Mouse (Mus musculus) limb, embryonic 11.5 days (tissue): ENCODE measurements around the gene Gbgt1. TPM values are rescaled to one million over a fixed set of nuclear protein-coding genes. Genes with fewer than 3 reads are reported as not detected.

Experiments
- ATAC-seq: fragments of 200-750 bp; cut with Nextera tagmentation; 2 replicates; pipeline ENCODE4 v1.8.0; 2017; ENCODE audit warnings: low read depth; ENCODE audit not compliant: insufficient number of reproducible peaks, low FRiP score, low TSS enrichment
- DNase-seq: peaks from one replicate; pipeline ENCODE4 v3.0.0-alpha.2; 2015; ENCODE audit warnings: low spot score
- H3K27ac ChIP-seq: fragments of 300-500 bp; sonication (generic); replicated peaks from 2 replicates; pipeline ENCODE4 v1.5.1; 2014; ENCODE audit warnings: low read depth, mild to moderate bottlenecking, low read length
- H3K27me3 ChIP-seq: fragments of 300-500 bp; sonication (generic); 2 replicates; pipeline ENCODE4 v1.6.1; 2014; ENCODE audit warnings: mild to moderate bottlenecking, low read length, mixed read lengths; ENCODE audit not compliant: control insufficient read depth, insufficient read depth
- H3K36me3 ChIP-seq: fragments of 300-500 bp; sonication (generic); 2 replicates; pipeline ENCODE4 v1.6.1; 2014; ENCODE audit warnings: mild to moderate bottlenecking, low read length, moderate library complexity, mixed read lengths; ENCODE audit not compliant: control insufficient read depth, insufficient read depth
- H3K4me1 ChIP-seq: fragments of 300-500 bp; sonication (generic); 2 replicates; pipeline ENCODE4 v1.6.1; 2014; ENCODE audit warnings: low read length, mixed read lengths; ENCODE audit not compliant: control insufficient read depth, insufficient read depth
- H3K4me2 ChIP-seq: fragments of 300-500 bp; sonication (generic); 2 replicates; pipeline ENCODE4 v1.6.1; 2014; ENCODE audit warnings: low read depth, mild to moderate bottlenecking, moderate library complexity; ENCODE audit not compliant: severe bottlenecking
- H3K4me3 ChIP-seq: fragments of 300-500 bp; sonication (generic); 2 replicates; pipeline ENCODE4 v1.5.1; 2014; ENCODE audit warnings: low read depth, low read length
- H3K9ac ChIP-seq: fragments of 300-500 bp; sonication (generic); 2 replicates; pipeline ENCODE4 v1.6.1; 2014; ENCODE audit warnings: mild to moderate bottlenecking, low read length
- H3K9me3 ChIP-seq: fragments of 300-500 bp; sonication (generic); 2 replicates; pipeline ENCODE4 v1.6.1; 2016; ENCODE audit warnings: low read length; ENCODE audit not compliant: control insufficient read depth
- WGBS: fragments of 180-500 bp; shearing (Covaris S2); extraction: QIAGEN DNeasy Blood & Tissue Kit; methylation state at CpG from one replicate; pipeline ENCODE4 v1.1.7; 2014; 5-methylcytosine and 5-hydroxymethylcytosine counted together
- polyA plus RNA-seq: library from polyadenylated mRNA; unstranded; fragments of >200 nt; fragmentation: Nextera tagmentation; extraction: Ambion mirVana; gene quantifications from 2 replicates; pipeline ENCODE4 v1.2.1, GENCODE M21; 2014

The Gbgt1 gene
- polyA plus RNA-seq, 1 experiment from 2014 or later, result not detected

GRCm38 (mm10) chr2:28521571-28522151 is 25.0 kb downstream of the Gbgt1 start:
- DNase-seq (no peak), ATAC-seq (no peak)
- no peaks in the 10 kb centered on the region for H3K36me3 ChIP-seq
- no peaks in the 10 kb centered on the region for H3K27me3 ChIP-seq
- WGBS, result 82% methylated on average over 6 of the region's 6 CpGs
- no peak overlapping the region for H3K4me3 ChIP-seq
- no peak overlapping the region for H3K9ac ChIP-seq
- no peaks in the 10 kb centered on the region for H3K9me3 ChIP-seq
- no peak overlapping the region for H3K27ac ChIP-seq
- H3K4me1 ChIP-seq, result peaks cover 30% of the 10 kb centered on the region
- H3K4me2 ChIP-seq, result no peak overlapping the region

- Histone ChIP-seq H3K4me1 (peaks cover 31% of the 10 kb centered on the region), H3K27me3 (no peaks in the 10 kb centered on the region), H3K27ac (no peak overlapping the region), H3K4me2 (no peak overlapping the region), H3K9ac (no peak overlapping the region), H3K9me3 (no peaks in the 10 kb centered on the region), H3K4me3 (no peak overlapping the region), H3K36me3 (no peaks in the 10 kb centered on the region)
- DNase-seq (no peak), ATAC-seq (no peak)
- WGBS, result 78% methylated on average over 4 of the region's 4 CpGs
Observed at GRCm38 (mm10) chr2:28522166-28522565, 25.5 kb downstream of the Gbgt1 start.

GRCm38 (mm10) chr2:28523643-28524117 is 27.0 kb downstream of the Gbgt1 start:
- H3K9ac ChIP-seq, result no peak overlapping the region
- H3K27ac ChIP-seq, result no peak overlapping the region
- no peak overlapping the region for H3K4me2 ChIP-seq
- H3K36me3 ChIP-seq, result no peaks in the 10 kb centered on the region
- ATAC-seq (no peak), DNase-seq (no peak)
- H3K4me1 ChIP-seq, result peaks cover 27% of the 10 kb centered on the region
- no peaks in the 10 kb centered on the region for H3K9me3 ChIP-seq
- WGBS, result 15% methylated on average over 5 of the region's 5 CpGs
- H3K4me3 ChIP-seq, result no peak overlapping the region
- H3K27me3 ChIP-seq, result no peaks in the 10 kb centered on the region

- no peaks in the 10 kb centered on the region for H3K27me3 ChIP-seq
- H3K4me2 ChIP-seq, result no peak overlapping the region
- 80% methylated on average over 10 of the region's 10 CpGs for WGBS
- H3K9ac ChIP-seq, result no peak overlapping the region
- H3K9me3 ChIP-seq, result no peaks in the 10 kb centered on the region
- no peaks in the 10 kb centered on the region for H3K36me3 ChIP-seq
- no peak overlapping the region for H3K27ac ChIP-seq
- peaks cover 27% of the 10 kb centered on the region for H3K4me1 ChIP-seq
- no peak overlapping the region for H3K4me3 ChIP-seq
- DNase-seq (no peak), ATAC-seq (no peak)
Observed at GRCm38 (mm10) chr2:28524406-28524805, 27.7 kb downstream of the Gbgt1 start.

GRCm38 (mm10) chr2:28525219-28525942 is 28.7 kb downstream of the Gbgt1 start:
- no peaks in the 10 kb centered on the region for H3K36me3 ChIP-seq
- no peak overlapping the region for H3K4me3 ChIP-seq
- ATAC-seq, result peak; percentile 49; the same call in 1 of the 2 replicates
- H3K9ac ChIP-seq, result peak overlapping the region; percentile 14; the same call in 1 of the 2 replicates
- peaks cover 31% of the 10 kb centered on the region for H3K4me1 ChIP-seq
- DNase-seq, result peak; percentile 52
- no peaks in the 10 kb centered on the region for H3K27me3 ChIP-seq
- H3K27ac ChIP-seq, result peak overlapping the region; percentile 60; the same call in 1 of the 2 replicates
- H3K4me2 ChIP-seq, result no peak overlapping the region
- no peaks in the 10 kb centered on the region for H3K9me3 ChIP-seq
- 15% methylated on average over 11 of the region's 11 CpGs for WGBS

GRCm38 (mm10) chr2:28525943-28526876 is 29.5 kb downstream of the Gbgt1 start:
- Histone ChIP-seq H3K9ac (no peak overlapping the region; the same call in 1 of the 2 replicates), H3K4me2 (no peak overlapping the region), H3K9me3 (no peaks in the 10 kb centered on the region), H3K4me1 (peaks cover 33% of the 10 kb centered on the region), H3K4me3 (no peak overlapping the region), H3K27ac (peak overlapping the region; percentile 60; the same call in 1 of the 2 replicates), H3K36me3 (no peaks in the 10 kb centered on the region), H3K27me3 (no peaks in the 10 kb centered on the region)
- WGBS, result 39% methylated on average over 12 of the region's 12 CpGs
- ATAC-seq (no peak), DNase-seq (peak; percentile 36)

- no peaks in the 10 kb centered on the region for H3K9me3 ChIP-seq
- DNase-seq (no peak), ATAC-seq (no peak)
- no peak overlapping the region for H3K4me2 ChIP-seq
- no peak overlapping the region for H3K4me3 ChIP-seq
- no peak overlapping the region for H3K9ac ChIP-seq
- no peaks in the 10 kb centered on the region for H3K27me3 ChIP-seq
- WGBS, result 86% methylated on average over 20 of the region's 20 CpGs
- H3K36me3 ChIP-seq, result no peaks in the 10 kb centered on the region
- peaks cover 31% of the 10 kb centered on the region for H3K4me1 ChIP-seq
- no peak overlapping the region for H3K27ac ChIP-seq
Observed at GRCm38 (mm10) chr2:28527436-28528353, 31.0 kb downstream of the Gbgt1 start.
